Mouse (Mus musculus) hindbrain, embryonic 12.5 days (tissue): ENCODE results near the gene Alg9. TPM values are rescaled to one million over a fixed set of nuclear protein-coding genes. Genes with fewer than 3 reads are reported as not detected.

Source experiments
- ATAC-seq: fragments of 200-750 bp; cut with Nextera tagmentation; 2 replicates; pipeline ENCODE4 v1.8.0; 2017; ENCODE audit warnings: moderate TSS enrichment; ENCODE audit not compliant: low FRiP score
- H3K27ac ChIP-seq: fragments of 300-500 bp; sonication (generic); 2 replicates; pipeline ENCODE4 v1.5.1; 2016; ENCODE audit warnings: mild to moderate bottlenecking
- H3K27me3 ChIP-seq: fragments of 300-500 bp; sonication (generic); 2 replicates; pipeline ENCODE4 v1.6.1; 2016; ENCODE audit warnings: mild to moderate bottlenecking
- H3K36me3 ChIP-seq: fragments of 300-500 bp; sonication (generic); 2 replicates; pipeline ENCODE4 v1.6.1; 2016; ENCODE audit warnings: mild to moderate bottlenecking
- H3K4me1 ChIP-seq: fragments of 300-500 bp; sonication (generic); 2 replicates; pipeline ENCODE4 v1.6.1; 2016
- H3K4me2 ChIP-seq: fragments of 300-500 bp; sonication (generic); replicated peaks from 2 replicates; pipeline ENCODE4 v1.6.1; 2016; ENCODE audit warnings: mild to moderate bottlenecking
- H3K4me3 ChIP-seq: fragments of 300-500 bp; sonication (generic); 2 replicates; pipeline ENCODE4 v1.5.1; 2016; ENCODE audit warnings: mild to moderate bottlenecking
- H3K9ac ChIP-seq: fragments of 300-500 bp; sonication (generic); 2 replicates; pipeline ENCODE4 v1.6.1; 2016; ENCODE audit warnings: mild to moderate bottlenecking, moderate library complexity
- H3K9me3 ChIP-seq: fragments of 300-500 bp; sonication (generic); replicated peaks from 2 replicates; pipeline ENCODE4 v1.6.1; 2016; ENCODE audit warnings: mild to moderate bottlenecking
- WGBS: fragments of 180-500 bp; shearing (Covaris S2); methylation state at CpG from one replicate; pipeline ENCODE4 v1.1.7; 2016; 5-methylcytosine and 5-hydroxymethylcytosine counted together
- polyA plus RNA-seq: library from polyadenylated mRNA; unstranded; fragments of >200 nt; fragmentation: Nextera tagmentation; extraction: Ambion mirVana; gene quantifications from 2 replicates; pipeline ENCODE4 v1.2.1, GENCODE M21; 2016

Alg9 gene
- polyA plus RNA-seq, 1 experiment from 2014 or later = 44.9 TPM

- Histone ChIP-seq H3K4me2 (no peak overlapping the region), H3K4me1 (no peaks in the 10 kb centered on the region), H3K36me3 (peaks cover 90% of the 10 kb centered on the region), H3K9ac (no peak overlapping the region), H3K27me3 (no peaks in the 10 kb centered on the region), H3K4me3 (no peak overlapping the region), H3K27ac (no peak overlapping the region), H3K9me3 (no peaks in the 10 kb centered on the region)
- ATAC-seq = no peak
- 94% methylated on average over 4 of the region's 4 CpGs for WGBS
Measured at GRCm38 (mm10) chr9:50863824-50864223, 89.0 kb downstream of the Alg9 start.

GRCm38 (mm10) chr9:50864877-50865276 lies 90.1 kb downstream of the Alg9 start:
- no peaks in the 10 kb centered on the region for H3K27me3 ChIP-seq
- no peak overlapping the region for H3K4me2 ChIP-seq
- 94% methylated on average over 5 of the region's 5 CpGs for WGBS
- no peak overlapping the region for H3K4me3 ChIP-seq
- no peaks in the 10 kb centered on the region for H3K4me1 ChIP-seq
- ATAC-seq = no peak
- H3K36me3 ChIP-seq = peaks cover 90% of the 10 kb centered on the region
- H3K27ac ChIP-seq = no peak overlapping the region
- H3K9me3 ChIP-seq = no peaks in the 10 kb centered on the region
- H3K9ac ChIP-seq = no peak overlapping the region

DNA sequence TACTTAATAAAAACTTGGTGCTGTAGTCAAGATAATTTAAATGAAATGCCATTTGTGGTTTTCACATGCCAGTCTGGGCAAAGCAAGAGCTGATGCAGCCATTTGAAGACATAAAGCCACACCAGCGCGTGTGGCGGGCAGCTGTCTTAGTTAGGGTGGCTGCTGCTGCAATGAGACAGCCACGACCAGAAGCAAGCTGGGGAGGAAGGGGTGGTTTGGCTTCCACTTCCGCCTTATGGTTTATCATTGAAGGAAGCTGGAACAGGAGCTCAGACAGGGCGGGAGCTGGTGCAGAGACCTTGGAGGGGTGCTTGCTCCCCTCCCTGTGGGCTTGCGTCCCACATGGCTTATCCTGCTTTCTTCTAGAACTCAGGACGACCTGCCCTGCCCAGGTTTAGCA lies 91.0 kb downstream of the Alg9 start:
- peaks cover 90% of the 10 kb centered on the region for H3K36me3 ChIP-seq

GRCm38 (mm10) chr9:50867015-50867414 lies 92.2 kb downstream of the Alg9 start:
- ATAC-seq = no peak
- WGBS = 94% methylated on average over 6 of the region's 6 CpGs
- Histone ChIP-seq H3K4me3 (no peak overlapping the region), H3K9me3 (no peaks in the 10 kb centered on the region), H3K4me2 (no peak overlapping the region), H3K36me3 (peaks cover 83% of the 10 kb centered on the region), H3K9ac (no peak overlapping the region), H3K4me1 (no peaks in the 10 kb centered on the region), H3K27ac (no peak overlapping the region), H3K27me3 (no peaks in the 10 kb centered on the region)

More for the DNA sequence above, 91.0 kb downstream of the Alg9 start:
- Histone ChIP-seq H3K4me2 (no peak overlapping the region), H3K4me1 (no peaks in the 10 kb centered on the region), H3K27ac (no peak overlapping the region), H3K9ac (no peak overlapping the region), H3K4me3 (no peak overlapping the region), H3K9me3 (no peaks in the 10 kb centered on the region), H3K27me3 (no peaks in the 10 kb centered on the region)
- ATAC-seq = no peak
- 91% methylated on average over 8 of the region's 8 CpGs for WGBS

- no peaks in the 10 kb centered on the region for H3K4me1 ChIP-seq
- H3K9me3 ChIP-seq = no peaks in the 10 kb centered on the region
- H3K27ac ChIP-seq = no peak overlapping the region
- no peak for ATAC-seq
- H3K9ac ChIP-seq = no peak overlapping the region
- H3K4me2 ChIP-seq = no peak overlapping the region
- 88% methylated on average over 2 of the region's 2 CpGs for WGBS
- H3K36me3 ChIP-seq = peaks cover 78% of the 10 kb centered on the region
- H3K27me3 ChIP-seq = no peaks in the 10 kb centered on the region
- no peak overlapping the region for H3K4me3 ChIP-seq
Measured at GRCm38 (mm10) chr9:50868182-50868581, 93.4 kb downstream of the Alg9 start.

GRCm38 (mm10) chr9:50873210-50873609 lies 98.4 kb downstream of the Alg9 start:
- H3K4me2 ChIP-seq = no peak overlapping the region
- H3K4me1 ChIP-seq = no peaks in the 10 kb centered on the region
- H3K36me3 ChIP-seq = peaks cover 78% of the 10 kb centered on the region
- no peaks in the 10 kb centered on the region for H3K9me3 ChIP-seq
- H3K27me3 ChIP-seq = no peaks in the 10 kb centered on the region
- H3K27ac ChIP-seq = no peak overlapping the region
- WGBS = 96% methylated on average over 9 of the region's 9 CpGs
- H3K4me3 ChIP-seq = no peak overlapping the region
- no peak for ATAC-seq
- H3K9ac ChIP-seq = no peak overlapping the region

DNA sequence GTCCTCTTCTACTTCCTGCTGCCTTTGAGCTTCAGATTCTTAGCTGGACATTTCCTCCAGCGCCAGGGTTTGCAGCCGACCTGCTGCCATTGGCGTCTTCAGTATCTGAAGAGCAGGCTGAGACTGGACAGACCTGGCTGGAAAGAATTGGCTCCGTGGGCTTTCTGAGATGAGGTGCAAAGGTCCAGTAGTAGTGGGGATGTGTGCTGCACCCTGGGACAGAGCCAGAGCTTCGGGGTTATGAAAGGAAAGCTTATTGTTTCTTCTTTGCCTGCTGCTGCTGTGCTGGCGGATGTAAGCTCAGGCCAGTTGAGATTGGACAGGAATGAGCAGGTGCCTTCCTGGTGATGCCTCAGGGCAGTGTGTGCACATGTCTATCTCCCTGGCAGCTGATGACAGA lies 99.2 kb downstream of the Alg9 start:
- H3K4me1 ChIP-seq = no peaks in the 10 kb centered on the region
- ATAC-seq = no peak
- no peaks in the 10 kb centered on the region for H3K27me3 ChIP-seq
- peaks cover 75% of the 10 kb centered on the region for H3K36me3 ChIP-seq
- H3K9ac ChIP-seq = no peak overlapping the region
- 86% methylated on average over 6 of the region's 6 CpGs for WGBS
- H3K4me2 ChIP-seq = no peak overlapping the region
- no peak overlapping the region for H3K4me3 ChIP-seq
- no peaks in the 10 kb centered on the region for H3K9me3 ChIP-seq
- H3K27ac ChIP-seq = no peak overlapping the region

DNA sequence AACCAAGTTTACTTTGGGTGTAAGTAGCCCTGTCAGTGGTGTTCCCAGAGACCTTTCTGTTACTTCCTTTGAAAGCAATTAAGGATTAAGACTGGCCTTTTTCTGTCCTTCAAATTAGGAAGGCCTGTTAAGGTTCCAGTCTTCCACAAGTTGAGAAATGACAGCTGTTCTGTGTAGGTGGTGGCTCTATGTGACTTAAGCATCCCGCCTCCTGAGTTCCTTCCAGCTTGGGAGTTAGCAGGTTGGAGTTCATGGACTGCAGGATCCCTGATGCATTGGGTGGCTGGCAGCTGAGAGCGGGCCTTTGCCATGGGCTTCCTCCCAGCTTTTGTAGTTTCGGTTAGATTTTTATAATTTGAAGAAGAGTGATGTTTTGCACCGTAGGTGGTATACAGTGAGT lies 100.7 kb downstream of the Alg9 start:
- H3K4me3 ChIP-seq = no peak overlapping the region
- H3K36me3 ChIP-seq = peaks cover 78% of the 10 kb centered on the region
- no peaks in the 10 kb centered on the region for H3K4me1 ChIP-seq
- H3K9me3 ChIP-seq = no peaks in the 10 kb centered on the region
- 96% methylated on average over 4 of the region's 4 CpGs for WGBS
- H3K27me3 ChIP-seq = no peaks in the 10 kb centered on the region
- H3K27ac ChIP-seq = no peak overlapping the region
- H3K9ac ChIP-seq = no peak overlapping the region
- H3K4me2 ChIP-seq = no peak overlapping the region
- no peak for ATAC-seq

GRCm38 (mm10) chr9:50876287-50876686 lies 101.5 kb downstream of the Alg9 start:
- H3K4me3 ChIP-seq = no peak overlapping the region
- no peaks in the 10 kb centered on the region for H3K9me3 ChIP-seq
- H3K4me2 ChIP-seq = no peak overlapping the region
- H3K27me3 ChIP-seq = no peaks in the 10 kb centered on the region
- no peak overlapping the region for H3K27ac ChIP-seq
- H3K9ac ChIP-seq = no peak overlapping the region
- H3K4me1 ChIP-seq = no peaks in the 10 kb centered on the region
- 85% methylated on average over 3 of the region's 3 CpGs for WGBS
- peaks cover 76% of the 10 kb centered on the region for H3K36me3 ChIP-seq
- ATAC-seq = no peak

- Histone ChIP-seq H3K4me1 (no peaks in the 10 kb centered on the region), H3K27ac (no peak overlapping the region), H3K4me2 (no peak overlapping the region), H3K36me3 (peaks cover 79% of the 10 kb centered on the region), H3K9ac (no peak overlapping the region), H3K4me3 (no peak overlapping the region), H3K27me3 (no peaks in the 10 kb centered on the region), H3K9me3 (no peaks in the 10 kb centered on the region)
- WGBS = 85% methylated on average over 3 of the region's 3 CpGs
- no peak for ATAC-seq
Measured at GRCm38 (mm10) chr9:50877431-50877830, 102.6 kb downstream of the Alg9 start.

- no peak overlapping the region for H3K9ac ChIP-seq
- no peak for ATAC-seq
- no peak overlapping the region for H3K4me3 ChIP-seq
- H3K4me1 ChIP-seq = peaks cover 14% of the 10 kb centered on the region
- H3K4me2 ChIP-seq = no peak overlapping the region
- WGBS = 92% methylated on average over 2 of the region's 2 CpGs
- H3K36me3 ChIP-seq = peaks cover 49% of the 10 kb centered on the region
- H3K27me3 ChIP-seq = no peaks in the 10 kb centered on the region
- no peaks in the 10 kb centered on the region for H3K9me3 ChIP-seq
- H3K27ac ChIP-seq = no peak overlapping the region
Measured at GRCm38 (mm10) chr9:50882183-50882582, 107.4 kb downstream of the Alg9 start.

DNA sequence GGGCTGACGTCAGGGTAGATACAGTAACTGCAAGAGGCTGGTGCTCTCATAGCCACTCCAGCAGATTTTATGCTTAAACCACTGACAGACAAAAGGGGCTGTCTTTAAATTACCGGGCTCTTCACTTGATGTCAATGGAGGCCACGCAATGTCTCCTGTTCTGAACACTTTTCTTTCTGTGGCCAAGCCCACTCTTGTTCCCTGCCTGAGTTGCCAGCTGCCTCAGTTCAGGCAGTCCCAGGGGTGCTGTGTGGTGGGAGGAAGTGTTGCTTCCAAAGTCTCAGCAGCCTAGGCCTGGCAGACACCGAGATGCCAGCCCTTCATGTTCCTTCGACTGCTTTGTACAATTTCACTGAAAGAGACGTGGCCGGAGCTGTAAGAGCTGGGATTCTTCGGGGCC lies 109.3 kb downstream of the Alg9 start:
- no peaks in the 10 kb centered on the region for H3K9me3 ChIP-seq
- H3K4me3 ChIP-seq = no peak overlapping the region
- WGBS = 87% methylated on average over 8 of the region's 8 CpGs
- H3K36me3 ChIP-seq = peaks cover 34% of the 10 kb centered on the region
- H3K27ac ChIP-seq = no peak overlapping the region
- peaks cover 15% of the 10 kb centered on the region for H3K4me1 ChIP-seq
- no peak overlapping the region for H3K4me2 ChIP-seq
- H3K27me3 ChIP-seq = no peaks in the 10 kb centered on the region
- no peak for ATAC-seq
- H3K9ac ChIP-seq = no peak overlapping the region

DNA sequence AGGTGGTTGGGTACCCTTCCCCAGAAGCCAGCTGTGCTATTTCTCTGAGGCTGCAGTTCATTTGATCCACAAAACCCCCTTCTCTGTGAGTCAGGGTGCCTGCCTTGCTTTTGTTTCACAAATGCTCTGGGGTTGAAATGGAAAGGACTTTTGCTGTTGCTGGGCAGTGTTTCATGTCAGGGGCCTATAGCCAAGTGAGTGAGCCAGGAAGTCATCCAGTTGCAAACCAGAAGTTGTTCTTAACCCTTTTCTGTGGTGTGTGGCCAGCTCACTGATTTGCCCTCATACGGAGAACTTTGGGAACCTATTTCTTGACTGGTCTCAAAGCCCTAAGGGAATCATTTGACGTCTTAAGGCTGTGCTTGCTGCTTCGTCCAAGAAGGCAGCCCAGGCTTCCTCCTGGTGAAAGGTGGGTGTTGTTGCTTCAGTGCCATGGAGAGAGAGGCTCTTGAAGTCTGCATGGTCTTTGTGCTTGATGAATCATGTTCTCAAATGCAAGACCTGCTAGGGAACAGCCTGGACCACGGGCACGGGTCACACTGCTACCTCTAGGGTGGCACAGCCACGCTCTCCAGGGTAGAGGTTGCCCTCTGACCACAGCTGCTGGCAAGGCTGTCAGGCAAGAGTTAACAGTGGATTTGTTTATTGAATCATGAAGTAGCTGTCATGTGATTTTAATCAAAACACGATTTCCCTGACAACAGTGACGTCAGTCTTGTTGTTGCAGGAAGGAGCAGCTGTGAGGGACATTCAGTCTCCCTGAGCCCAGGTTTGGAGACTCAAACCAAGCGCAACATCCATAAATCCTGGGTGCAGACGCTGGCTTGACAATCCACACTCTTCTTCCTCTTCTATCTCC lies 110.2 kb downstream of the Alg9 start:
- peaks cover 25% of the 10 kb centered on the region for H3K36me3 ChIP-seq
- H3K9ac ChIP-seq = no peak overlapping the region
- H3K27ac ChIP-seq = peak overlapping the region; percentile 52; the same call in 1 of the 2 replicates
- H3K9me3 ChIP-seq = no peaks in the 10 kb centered on the region
- no peak for ATAC-seq
- no peaks in the 10 kb centered on the region for H3K27me3 ChIP-seq
- WGBS = 79% methylated on average over 10 of the region's 10 CpGs
- no peak overlapping the region for H3K4me2 ChIP-seq
- peaks cover 15% of the 10 kb centered on the region for H3K4me1 ChIP-seq
- H3K4me3 ChIP-seq = no peak overlapping the region
